Mouse (Mus musculus): ENCODE results near the gene Fsip1. TPM values are rescaled to one million over a fixed set of nuclear protein-coding genes. Genes with fewer than 3 reads are reported as not detected.

Gene Fsip1
- not detected for polyA plus RNA-seq (2017; shearing (Covaris generic))

GRCm38 (mm10) chr2:118256621-118257053 lies at the start of gene Fsip1:
TSS of gene Fsip1 (minus strand) at chr2:118256966.

GRCm38 (mm10) chr2:118111488-118112131 lies 145.2 kb downstream of the Fsip1 start, which contains the start of gene Thbs1:
TSS of gene Thbs1 (plus strand) at chr2:118111876.

Other genes starting within 250 kb of the Fsip1 start
- not detected for gene Thbs1, start 145.1 kb downstream of the Fsip1 start, polyA plus RNA-seq (2017; shearing (Covaris generic))
- 1 to 10 TPM in 1 of 2 experiments, under 1 TPM in 1; 0.10 to 1.4 TPM for gene Gpr176, start 116.5 kb upstream of the Fsip1 start, polyA plus RNA-seq (2017; shearing (Covaris generic))
- 10 to 100 TPM in 1 of 2 experiments, 1 to 10 TPM in 1; 8.4 to 10.7 TPM for gene Eif2ak4, start 131.7 kb upstream of the Fsip1 start, polyA plus RNA-seq (2017; shearing (Covaris generic))
- gene Srp14, start 222.7 kb upstream of the Fsip1 start, polyA plus RNA-seq (2017; shearing (Covaris generic)), result 100 to 1,000 TPM; 288 to 313 TPM

Data from inflammation-experienced regulatory T-cells (primary cell).